Mouse (Mus musculus) layer of hippocampus, adult 2 months (tissue): ENCODE results near the gene Ift88. TPM values are rescaled to one million over a fixed set of nuclear protein-coding genes. Genes with fewer than 3 reads are reported as not detected.
A peak's percentile ranks its signal among the peaks of the same experiment; 100 is the strongest.

Experiments
- DNase-seq, 2 experiments: peaks; one replicate each; pipeline ENCODE4 v3.0.0; 2022; ENCODE audit warnings: low spot score in 2 of 2
- H3K27ac ChIP-seq: fragments of 200-600 bp; 2 replicates; pipeline ENCODE4 v1.8.1; 2022
- H3K4me3 ChIP-seq: fragments of 200-600 bp; 2 replicates; pipeline ENCODE4 v1.8.1; 2022; ENCODE audit warnings: mild to moderate bottlenecking
- CTCF ChIP-seq: fragments of 200-600 bp; conservative IDR thresholded peaks from 2 replicates; pipeline ENCODE4 v1.8.1; 2022; ENCODE audit warnings: antibody characterized with exemption, mild to moderate bottlenecking, moderate library complexity
- total RNA-seq, 2 experiments: library from RNA; stranded (reverse); gene quantifications; 2 replicates each; pipeline ENCODE4 v1.2.3; 2021

The Ift88 gene
- total RNA-seq, 2 experiments from 2014 or later, result 14.8 to 17.7 TPM

- Histone ChIP-seq H3K27ac (no peak overlapping the region), H3K4me3 (no peak overlapping the region)
- no peak for DNase-seq
- TF ChIP-seq CTCF, result no peak
These were observed 103.7 kb downstream of the Ift88 start for GRCm38 (mm10) chr14:57527598-57527997.

GRCm38 (mm10) chr14:57529086-57529785 lies 105.4 kb downstream of the Ift88 start:
- peak; percentile 48 to 55 for DNase-seq
- Histone ChIP-seq H3K27ac (peak overlapping the region; percentile 74), H3K4me3 (no peak overlapping the region)
- TF ChIP-seq CTCF, result no peak

DNA sequence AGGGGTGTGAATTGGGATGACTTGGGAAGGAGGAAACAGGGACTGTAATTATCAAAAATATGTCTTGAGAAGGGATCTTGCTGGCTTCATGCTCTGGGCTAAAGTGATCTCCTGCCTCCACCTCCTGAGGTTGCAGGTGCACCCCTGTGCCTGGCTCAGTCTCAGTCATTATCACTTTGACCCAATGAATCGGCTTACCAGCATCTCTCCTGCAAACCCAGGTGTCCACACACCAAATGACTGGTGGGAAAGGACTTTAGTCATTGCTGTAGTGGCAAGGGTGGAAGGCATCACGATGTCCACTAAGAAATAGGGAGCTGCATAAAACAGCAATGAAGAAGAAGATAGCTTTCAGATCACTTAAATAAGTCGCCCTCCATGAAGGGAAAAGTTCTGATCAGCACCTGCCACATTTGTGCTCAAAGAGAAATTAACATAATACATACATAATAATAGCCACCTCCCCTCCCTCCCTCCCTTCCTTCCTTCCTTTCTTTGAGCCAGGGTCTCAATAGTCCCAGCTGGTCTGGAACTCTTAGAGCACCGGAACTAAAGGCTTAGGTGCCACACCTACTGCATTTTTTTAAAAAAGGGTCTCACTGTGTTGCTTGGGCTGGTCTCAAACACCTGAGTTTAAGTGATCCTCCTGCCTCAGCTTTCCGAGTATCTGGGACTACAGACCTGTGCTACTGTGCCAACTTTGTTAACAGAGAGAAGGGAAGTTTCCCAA lies 106.1 kb downstream of the Ift88 start:
- DNase-seq, result no peak
- no peak for TF ChIP-seq CTCF
- peak overlapping the region; percentile 74; the same call in 1 of the 2 replicates for H3K27ac ChIP-seq
- H3K4me3 ChIP-seq, result no peak overlapping the region

DNA sequence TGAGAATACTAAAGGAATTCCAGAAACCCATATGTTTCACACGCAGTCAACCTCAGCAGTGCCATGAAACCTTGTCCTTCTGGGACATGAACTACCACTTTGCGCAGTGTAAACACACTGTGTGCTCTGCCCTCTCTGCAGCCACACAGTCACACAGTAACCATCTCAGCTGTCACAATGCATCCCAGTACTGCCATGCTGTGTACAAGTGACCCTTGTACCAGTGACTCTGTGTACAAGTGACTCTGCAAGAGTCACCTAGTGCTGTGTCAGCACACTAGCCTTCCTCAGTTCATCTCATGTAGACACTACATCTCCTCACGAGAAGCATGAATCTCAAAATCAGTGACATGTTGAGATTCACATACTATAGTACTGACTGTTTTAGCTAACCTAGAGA lies 108.7 kb downstream of the Ift88 start:
- Histone ChIP-seq H3K4me3 (no peak overlapping the region), H3K27ac (no peak overlapping the region)
- no peak for TF ChIP-seq CTCF
- DNase-seq, result no peak

DNA sequence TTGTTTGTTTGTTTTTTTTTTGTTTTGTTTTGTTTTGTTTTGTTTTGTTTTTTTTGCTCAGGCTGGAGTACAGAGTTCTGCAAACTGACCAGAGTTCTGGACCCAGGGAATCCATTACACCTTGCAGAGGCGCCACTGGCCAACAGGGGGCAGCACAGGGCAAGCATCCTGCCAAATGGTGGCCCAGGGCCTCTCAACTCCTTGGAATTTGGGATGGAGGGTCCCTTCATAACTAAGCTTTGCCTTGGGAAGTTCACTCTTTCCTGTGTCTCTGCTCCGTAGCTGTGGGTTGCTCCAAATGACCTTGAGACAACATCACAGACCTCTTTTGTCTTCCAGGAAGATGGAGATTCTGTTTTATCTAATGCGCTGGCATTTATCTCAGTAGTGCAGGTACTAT lies 109.4 kb downstream of the Ift88 start:
- no peak overlapping the region for H3K4me3 ChIP-seq
- peak in 1 of 2 experiments; percentile 71 for DNase-seq
- no peak overlapping the region for H3K27ac ChIP-seq
- TF ChIP-seq CTCF, result peak; percentile 89

GRCm38 (mm10) chr14:57533841-57534240 lies 110.0 kb downstream of the Ift88 start:
- Histone ChIP-seq H3K27ac (peak overlapping the region; percentile 75; the same call in 1 of the 2 replicates), H3K4me3 (no peak overlapping the region)
- no peak for TF ChIP-seq CTCF
- DNase-seq, result no peak

GRCm38 (mm10) chr14:57534346-57534745 lies 110.5 kb downstream of the Ift88 start:
- Histone ChIP-seq H3K27ac (peak overlapping the region; percentile 75), H3K4me3 (no peak overlapping the region)
- DNase-seq, result no peak
- TF ChIP-seq CTCF, result no peak

DNA sequence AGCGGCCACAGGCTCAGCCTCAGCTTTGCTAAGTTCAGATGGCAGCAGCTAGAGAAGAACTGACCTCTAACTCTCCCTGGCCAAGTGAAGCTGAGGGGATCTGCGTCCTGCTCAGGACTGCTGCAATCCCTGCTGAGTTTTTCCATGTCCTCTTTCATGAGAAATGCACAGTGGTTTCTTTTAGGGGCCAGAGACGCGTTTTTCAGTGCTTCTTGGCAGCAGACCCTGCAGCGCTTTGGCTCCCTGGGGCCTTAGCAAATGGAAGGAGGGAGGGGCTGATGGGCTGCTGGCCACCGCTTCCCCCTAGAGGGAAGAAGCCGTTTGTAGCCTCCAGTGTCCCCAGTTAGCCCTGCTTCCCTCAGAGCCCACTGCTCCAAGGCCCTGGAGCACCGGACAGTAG lies 111.1 kb downstream of the Ift88 start:
- TF ChIP-seq CTCF, result no peak

GRCm38 (mm10) chr14:57535646-57536045 lies 111.8 kb downstream of the Ift88 start:
- H3K27ac ChIP-seq, result peak overlapping the region; percentile 75; the same call in 1 of the 2 replicates
- H3K4me3 ChIP-seq, result no peak overlapping the region
- no peak for DNase-seq
- no peak for TF ChIP-seq CTCF

More for the DNA sequence above, 111.1 kb downstream of the Ift88 start:
- peak overlapping the region; percentile 75 for H3K27ac ChIP-seq
- DNase-seq, result no peak
- H3K4me3 ChIP-seq, result no peak overlapping the region

- Histone ChIP-seq H3K27ac (0 out of 2 replicates have a peak overlapping the region, but pooled peaks have one; percentile 51), H3K4me3 (no peak overlapping the region)
- no peak for DNase-seq
- no peak for TF ChIP-seq CTCF
These were observed 113.0 kb downstream of the Ift88 start for GRCm38 (mm10) chr14:57536820-57537219.

GRCm38 (mm10) chr14:57537261-57538015 lies 113.6 kb downstream of the Ift88 start:
- H3K27ac ChIP-seq, result peak overlapping the region; percentile 51; the same call in 1 of the 2 replicates

GRCm38 (mm10) chr14:57540683-57541082 lies 116.8 kb downstream of the Ift88 start:
- Histone ChIP-seq H3K4me3 (no peak overlapping the region), H3K27ac (peak overlapping the region; percentile 70)
- peak; percentile 44 to 54 for DNase-seq
- TF ChIP-seq CTCF, result no peak

More at GRCm38 (mm10) chr14:57537261-57538015, 113.6 kb downstream of the Ift88 start:
- no peak for TF ChIP-seq CTCF
- H3K4me3 ChIP-seq, result no peak overlapping the region
- DNase-seq, result no peak

GRCm38 (mm10) chr14:57542231-57542630 lies 118.4 kb downstream of the Ift88 start:
- no peak for TF ChIP-seq CTCF
- H3K27ac ChIP-seq, result no peak overlapping the region
- H3K4me3 ChIP-seq, result no peak overlapping the region
- no peak for DNase-seq
